Mouse (Mus musculus) gastrocnemius, adult 2 months (tissue): ENCODE results near the gene Prr12. TPM values are rescaled to one million over a fixed set of nuclear protein-coding genes. Genes with fewer than 3 reads are reported as not detected.
"Not testable (repeated sequence)": the region's sequence is repeated elsewhere in the genome, so short reads cannot be mapped to it uniquely, and the experiment has no call there.

Experiments
- DNase-seq: peaks from one replicate; pipeline ENCODE4 v3.0.0; 2022
- H3K27ac ChIP-seq: fragments of 200-600 bp; 2 replicates; pipeline ENCODE4 v1.8.1; 2022; ENCODE audit warnings: mild to moderate bottlenecking
- H3K4me3 ChIP-seq: fragments of 200-600 bp; 2 replicates; pipeline ENCODE4 v1.8.1; 2022; ENCODE audit warnings: mild to moderate bottlenecking, moderate library complexity
- CTCF ChIP-seq: fragments of 200-600 bp; IDR thresholded peaks from 2 replicates; pipeline ENCODE4 v1.8.1; 2022; ENCODE audit warnings: antibody characterized with exemption, mild to moderate bottlenecking, moderate library complexity
- intact Hi-C: fragments of 180-260 bp; cut with DNase I; formaldehyde crosslinking; loops from one replicate; pipeline ENCODE4 v1.15.1; 2025
- long read RNA-seq, 2 experiments: library from polyadenylated mRNA; stranded (forward); transcript quantifications; one replicate each; pipeline ENCODE4 v2.0.0; 2021
- total RNA-seq, 2 experiments: library from RNA; stranded (reverse); gene quantifications; 2 replicates each; pipeline ENCODE4 v1.2.3; 2021

The Prr12 gene
- total RNA-seq: 10 to 100 TPM; 12.8 to 16.1 TPM
- long read RNA-seq, experiment 1, partial matches to known transcripts: 2 of 3 reads
- long read RNA-seq, experiment 1, other reads (novel, unspliced or antisense): 1 of 3 reads
- long read RNA-seq, experiment 2, partial matches to known transcripts: 1 of 4 reads
- long read RNA-seq, experiment 2, other reads (novel, unspliced or antisense): 0 of 4 reads

- no peak for TF ChIP-seq CTCF
- no peak for DNase-seq
- Histone ChIP-seq H3K4me3 (peak within 1 kb of the TSS; percentile 77), H3K27ac (peak within 1 kb of the TSS; percentile 97)
- intact Hi-C loops: loop anchor here (2.0 kb wide), 1 partner anchor 34 kb away; no protein-coding TSS in a partner anchor
Measured at GRCm38 (mm10) chr7:45052862-45053116, at the start of gene Prr12. TSS of gene Prr12 (minus strand) at chr7:45052881.

- H3K4me3 ChIP-seq: peak overlapping the region; percentile 72
Measured at GRCm38 (mm10) chr7:45102441-45102840, 49.8 kb upstream of the Prr12 start.

DNA sequence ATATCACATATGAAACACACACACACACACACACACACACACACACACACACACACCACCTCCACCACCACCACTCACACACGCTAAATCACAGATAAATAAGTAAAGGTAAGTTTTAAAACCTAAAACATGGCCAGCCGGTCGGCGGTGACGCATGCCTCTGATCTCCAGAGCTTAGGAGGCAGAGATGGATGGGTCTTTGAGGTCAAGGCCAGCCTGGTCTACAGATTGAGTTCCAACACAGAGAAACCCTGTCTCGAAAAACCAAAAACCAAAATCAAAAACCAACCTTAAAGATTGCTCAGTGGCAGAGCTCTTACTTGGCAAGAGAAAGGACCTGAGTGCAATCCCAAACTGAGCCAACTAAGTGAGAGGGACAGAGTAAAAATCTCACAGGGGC lies 47.4 kb upstream of the Prr12 start:
- TF ChIP-seq CTCF: no peak
- DNase-seq: no peak
- Histone ChIP-seq H3K4me3 (peak overlapping the region; percentile 72), H3K27ac (peak overlapping the region; percentile 49)
- intact Hi-C loops: no loop called here

More at GRCm38 (mm10) chr7:45102441-45102840, 49.8 kb upstream of the Prr12 start:
- DNase-seq: no peak
- intact Hi-C loops: loop anchor here (2.0 kb wide), 1 partner anchor 20 kb away; no protein-coding TSS in a partner anchor
- TF ChIP-seq CTCF: no peak
- H3K27ac ChIP-seq: peak overlapping the region; percentile 94

DNA sequence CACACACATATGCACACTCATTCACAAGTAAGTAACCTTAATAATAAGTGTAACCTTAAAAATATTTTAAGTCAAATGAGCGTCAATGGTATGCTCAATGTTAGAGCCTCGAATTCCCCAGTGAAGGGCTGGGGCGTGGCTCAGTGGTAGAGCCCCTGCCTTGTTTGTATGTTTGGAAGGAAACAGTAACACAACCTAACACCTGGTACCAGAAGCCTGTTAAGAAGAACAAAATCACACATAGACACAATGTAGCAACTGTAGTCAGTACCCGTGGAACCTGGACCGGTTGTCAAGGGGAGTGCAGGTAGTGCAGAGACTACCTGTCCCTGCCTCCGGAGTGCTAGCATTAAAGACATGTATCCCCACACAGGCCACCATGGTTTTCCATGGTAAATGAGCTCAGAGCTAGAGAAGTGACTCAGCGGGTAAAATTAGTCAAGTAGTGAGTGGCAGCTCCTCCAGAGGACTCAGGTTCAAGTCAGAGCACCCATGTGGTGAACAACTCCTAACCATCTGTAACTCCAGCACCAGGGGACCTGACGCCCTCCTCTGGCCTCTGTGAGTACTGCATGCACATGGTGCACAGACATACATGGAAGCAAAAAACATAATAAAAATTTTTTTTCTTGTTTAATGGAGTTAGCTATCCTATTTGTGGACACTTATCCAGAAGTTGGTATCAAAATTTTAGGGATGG lies 46.0 kb upstream of the Prr12 start:
- Histone ChIP-seq H3K4me3 (no peak overlapping the region), H3K27ac (no peak overlapping the region)
- intact Hi-C loops: no loop called here
- TF ChIP-seq CTCF: peak; percentile 47
- DNase-seq: no peak

DNA sequence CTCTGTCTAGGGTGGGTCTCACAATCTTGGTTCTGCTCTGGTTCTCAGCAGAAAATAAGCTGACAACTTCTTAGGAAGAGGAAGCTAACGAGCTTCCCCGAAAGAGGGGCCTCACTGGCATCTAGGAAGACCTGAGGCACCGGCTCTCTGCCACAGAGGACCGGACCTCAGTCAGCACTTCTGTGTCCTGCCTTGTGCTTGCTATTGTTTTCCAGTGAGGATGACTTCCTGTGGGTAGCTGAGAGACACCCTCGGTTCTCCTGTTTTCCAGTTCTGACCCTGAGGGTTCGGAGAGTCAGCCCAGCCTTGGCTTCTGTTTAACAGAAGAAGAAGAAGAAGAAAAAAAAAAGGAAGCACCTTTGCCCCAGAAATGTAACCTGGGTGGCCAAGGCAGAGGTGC lies 44.8 kb upstream of the Prr12 start:
- no peak for TF ChIP-seq CTCF
- H3K4me3 ChIP-seq: no peak overlapping the region
- H3K27ac ChIP-seq: peak overlapping the region; percentile 56
- intact Hi-C loops: no loop called here
- no peak for DNase-seq

GRCm38 (mm10) chr7:45095965-45096364 lies 43.3 kb upstream of the Prr12 start:
- intact Hi-C loops, H3K27ac ChIP-seq, DNase-seq, H3K4me3 ChIP-seq: not testable (repeated sequence)

GRCm38 (mm10) chr7:45095367-45095766 lies 42.7 kb upstream of the Prr12 start:
- intact Hi-C loops: no loop called here
- H3K27ac ChIP-seq: peak overlapping the region; percentile 62; the same call in 1 of the 2 replicates
- no peak for TF ChIP-seq CTCF
- H3K4me3 ChIP-seq: no peak overlapping the region
- peak; percentile 56 for DNase-seq

DNA sequence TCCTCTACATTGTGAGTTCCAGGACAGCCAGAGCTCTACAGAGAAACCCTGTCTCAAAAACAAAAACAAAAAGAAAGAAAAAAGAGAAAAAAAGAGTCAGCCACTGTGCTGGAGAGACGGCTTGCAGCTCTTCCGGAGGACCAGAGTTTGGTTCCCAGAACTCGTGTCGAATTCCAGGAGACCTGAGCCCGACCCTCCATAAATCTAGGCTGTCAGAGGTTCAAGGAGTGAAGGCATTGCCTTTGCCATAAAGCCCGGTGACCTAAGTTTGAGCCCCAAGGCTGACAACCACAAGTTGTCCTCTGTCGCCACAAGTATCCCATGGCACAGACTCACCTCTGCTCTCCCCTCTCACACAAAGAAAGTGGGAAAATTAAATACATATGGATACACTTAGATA lies 41.4 kb upstream of the Prr12 start:
- intact Hi-C loops: no loop called here
- 0 out of 2 replicates have a peak overlapping the region, but pooled peaks have one; percentile 12 for H3K27ac ChIP-seq
- TF ChIP-seq CTCF: no peak
- no peak for DNase-seq
- H3K4me3 ChIP-seq: no peak overlapping the region

DNA sequence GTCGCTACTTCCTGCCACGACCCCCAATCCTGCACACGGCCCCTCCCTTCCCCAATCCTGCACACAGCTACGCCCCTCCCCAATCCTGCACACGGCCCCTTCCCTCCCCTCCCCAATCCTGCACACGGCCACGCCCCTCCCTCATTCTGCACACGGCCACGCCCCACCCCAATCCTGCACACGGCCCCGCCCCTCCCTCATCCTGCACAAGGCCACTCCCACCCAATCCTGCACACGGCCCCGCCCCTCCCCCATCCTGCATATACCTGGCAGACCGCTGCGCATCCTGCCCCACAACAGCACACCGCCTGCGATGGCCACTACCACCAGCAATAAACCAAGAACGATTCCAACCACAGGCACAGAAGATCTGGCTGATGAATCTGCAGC lies 40.8 kb upstream of the Prr12 start:
- no peak for DNase-seq
- Histone ChIP-seq H3K4me3 (no peak overlapping the region), H3K27ac (0 out of 2 replicates have a peak overlapping the region, but pooled peaks have one; percentile 12)
- intact Hi-C loops: no loop called here
- no peak for TF ChIP-seq CTCF

DNA sequence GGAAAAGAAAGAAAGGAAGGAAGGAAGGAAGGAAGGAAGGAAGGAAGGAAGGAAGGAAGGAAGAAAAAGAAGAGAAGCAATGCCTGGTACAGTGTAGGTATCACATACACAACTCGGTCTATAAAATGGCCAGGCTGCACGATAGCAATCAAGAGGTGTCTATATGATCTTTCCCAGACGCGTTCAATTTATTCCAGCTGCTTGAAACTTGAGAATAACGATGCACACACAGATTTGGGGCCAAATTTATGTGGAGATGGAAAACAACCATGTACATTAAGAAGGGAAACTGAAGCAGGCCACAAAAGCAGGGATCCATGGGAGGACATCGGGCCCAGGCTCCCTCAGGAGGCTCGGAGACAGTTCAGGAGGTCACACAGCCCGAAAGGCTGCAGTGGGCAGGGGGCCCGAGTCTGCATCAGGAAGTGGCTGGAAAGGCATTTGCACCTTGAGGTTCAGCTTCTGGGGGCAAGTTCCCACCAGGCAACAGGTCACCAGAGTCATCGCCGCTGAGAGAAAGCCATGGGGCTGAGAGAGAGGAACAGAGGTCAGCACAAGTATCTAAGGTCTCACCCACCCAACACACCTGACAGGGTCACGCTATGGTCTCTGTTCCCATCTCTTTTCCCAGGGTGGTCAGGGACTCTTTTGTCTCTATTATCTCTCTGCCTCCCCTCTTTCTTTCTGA lies 40.3 kb upstream of the Prr12 start:
- no peak for DNase-seq
- TF ChIP-seq CTCF: no peak
- Histone ChIP-seq H3K27ac (peak overlapping the region; percentile 46; the same call in 1 of the 2 replicates), H3K4me3 (no peak overlapping the region)
- intact Hi-C loops: no loop called here

GRCm38 (mm10) chr7:45092048-45092447 lies 39.4 kb upstream of the Prr12 start, which contains the start of gene Rcn3:
TSS of gene Rcn3 (minus strand) at chr7:45092221.
- peak; percentile 90 for DNase-seq
- Histone ChIP-seq H3K4me3 (peak within 1 kb of the TSS; percentile 71), H3K27ac (peak within 1 kb of the TSS; percentile 82)
- intact Hi-C loops: no loop called here
- no peak for TF ChIP-seq CTCF

DNA sequence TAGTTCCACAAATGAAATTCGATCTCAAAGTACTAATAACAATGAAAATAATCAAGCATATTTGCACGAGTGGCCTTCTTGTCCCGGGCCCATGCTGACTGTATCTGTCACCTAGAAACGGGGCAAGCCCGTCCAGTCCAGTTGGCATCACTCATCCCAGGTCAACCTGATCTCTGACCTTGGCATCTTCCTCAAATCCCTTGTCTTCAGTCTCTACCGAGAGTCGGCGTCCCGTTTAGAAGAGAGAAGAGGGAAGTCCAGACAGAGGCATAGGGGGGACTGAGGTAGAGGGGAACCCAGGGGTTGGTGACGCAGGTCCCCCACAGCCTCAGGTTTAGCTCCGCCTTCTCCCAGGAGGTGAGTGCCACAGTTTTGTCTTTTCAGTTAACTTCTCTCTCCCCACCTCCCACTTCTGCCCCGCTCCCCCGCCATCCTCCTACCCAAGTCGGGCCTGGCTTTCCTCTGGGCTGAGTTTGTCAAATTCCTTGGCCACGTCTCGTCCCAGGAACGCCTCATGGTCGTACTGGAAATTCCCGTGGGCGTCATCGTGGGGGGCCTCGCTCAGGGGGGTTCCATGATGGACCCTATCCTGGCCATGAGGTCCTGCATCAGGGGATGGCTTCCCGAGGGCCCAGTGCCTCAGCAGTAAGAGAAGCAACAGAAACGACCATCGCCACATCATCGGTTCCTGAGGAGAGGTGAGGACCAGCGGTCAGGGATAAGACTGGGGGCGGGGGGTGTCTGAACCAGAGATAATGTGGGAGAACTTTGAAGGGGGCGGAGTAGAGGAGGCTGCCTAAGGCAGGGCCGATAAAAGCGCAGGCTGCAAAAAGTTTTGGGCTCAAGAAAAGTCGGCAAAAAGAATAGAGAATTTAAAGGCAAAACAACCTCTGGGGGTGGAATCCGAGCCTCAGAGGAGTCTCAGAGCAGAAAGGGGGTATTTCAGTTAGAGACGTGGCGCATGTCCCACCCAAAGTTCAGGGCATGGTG lies 38.6 kb upstream of the Prr12 start:
- Histone ChIP-seq H3K27ac (peak overlapping the region; percentile 82), H3K4me3 (peak overlapping the region; percentile 71)
- TF ChIP-seq CTCF: no peak
- intact Hi-C loops: no loop called here
- peak; percentile 51 for DNase-seq
